27 mouse cellular contexts compared by ENCODE assay signal in genomic region chr4:133291255-133291654, GRCm38 (mm10). TPM values are rescaled to one million over a fixed set of nuclear protein-coding genes. Genes with fewer than 3 reads are reported as not detected.
A peak's percentile ranks its signal among the peaks of the same experiment; 100 is the strongest.
DNase-seq lines count a peak whose midpoint lies in the region; ATAC-seq and TF ChIP-seq lines count a peak whose summit lies in the region.
"Had no signal": no experiment of that assay in that cellular context is flagged by ENCODE, and none has a peak within 500 bp of the region (broad histone marks: within the 10 kb centered on the region; RNA-seq: fewer than 3 reads in every experiment).

No protein-coding gene starts in this region.

- no peak for TF ChIP-seq EP300 in liver, postnatal 0 days (IDR thresholded peaks at IDR 0.05; ENCODE audit: low read depth)

- H3K4me2 ChIP-seq in liver, embryonic 12.5 days: no peak overlapping the region
- H3K4me2 ChIP-seq in liver, postnatal 0 days (ENCODE audit: low read depth, low read length): no peak overlapping the region
- H3K4me2 ChIP-seq: embryonic facial prominence, embryonic 12.5 days; embryonic facial prominence, embryonic 15.5 days; forebrain, embryonic 13.5 days; heart, embryonic 11.5 days; heart, embryonic 15.5 days; hindbrain, embryonic 13.5 days had no signal

- no peak overlapping the region for H3K27ac ChIP-seq in liver, embryonic 12.5 days
- no peak overlapping the region for H3K27ac ChIP-seq in liver, postnatal 0 days (ENCODE audit: low read depth)
- H3K27ac ChIP-seq: embryonic facial prominence, embryonic 12.5 days; embryonic facial prominence, embryonic 15.5 days; forebrain, embryonic 10.5 days; forebrain, embryonic 13.5 days; heart, embryonic 15.5 days; hindbrain, embryonic 10.5 days; hindbrain, embryonic 13.5 days had no signal

- peaks cover 31% of the 10 kb centered on the region for H3K36me3 ChIP-seq in liver, embryonic 12.5 days
- peaks cover 29% of the 10 kb centered on the region for H3K36me3 ChIP-seq in liver, postnatal 0 days (replicated peaks; ENCODE audit: insufficient read depth, low read length)

- intact Hi-C loops in left cerebral cortex, postnatal 4 days (cut with DNase I): loop anchor here (10.0 kb wide), 1 partner anchor 346 kb away; no protein-coding TSS in a partner anchor

- peaks cover 4% of the 10 kb centered on the region for H3K27me3 ChIP-seq in liver, embryonic 12.5 days (replicated peaks)
- no peaks in the 10 kb centered on the region for H3K27me3 ChIP-seq in liver, postnatal 0 days (ENCODE audit: insufficient read depth, low read length)
- H3K27me3 ChIP-seq: embryonic facial prominence, embryonic 15.5 days; forebrain, embryonic 13.5 days; heart, embryonic 15.5 days had no signal

- WGBS in liver, embryonic 12.5 days (ENCODE audit: insufficient replicate concordance): 56% methylated on average over 1 of the region's 1 CpGs
- WGBS in liver, postnatal 0 days (ENCODE audit: insufficient replicate concordance): 66% methylated on average over 1 of the region's 1 CpGs

- no peaks in the 10 kb centered on the region for H3K9me3 ChIP-seq in liver, embryonic 12.5 days (replicated peaks)
- no peaks in the 10 kb centered on the region for H3K9me3 ChIP-seq in liver, postnatal 0 days (ENCODE audit: low read length)
- H3K9me3 ChIP-seq: embryonic facial prominence, embryonic 12.5 days; embryonic facial prominence, embryonic 15.5 days; forebrain, embryonic 10.5 days; forebrain, embryonic 13.5 days; heart, embryonic 15.5 days; hindbrain, embryonic 10.5 days; hindbrain, embryonic 13.5 days had no signal

- H3K9ac ChIP-seq in liver, embryonic 12.5 days: no peak overlapping the region
- H3K9ac ChIP-seq in liver, postnatal 0 days (replicated peaks): no peak overlapping the region
- H3K9ac ChIP-seq: embryonic facial prominence, embryonic 12.5 days; embryonic facial prominence, embryonic 15.5 days; forebrain, embryonic 13.5 days; heart, embryonic 15.5 days; hindbrain, embryonic 13.5 days had no signal

- no peak for TF ChIP-seq CTCF in liver, postnatal 0 days (IDR thresholded peaks at IDR 0.05; ENCODE audit: low read depth)

- ATAC-seq in liver, embryonic 12.5 days: peak; percentile 65; the same call in 1 of the 2 replicates
- ATAC-seq in liver, postnatal 0 days: no peak
- 0 out of 2 replicates have a peak, but pooled peaks have one; percentile 40 for ATAC-seq in megakaryocyte-erythroid progenitor cell, adult 5-6 weeks (replicated peaks; ENCODE audit: low FRiP score, low TSS enrichment, poor library complexity, severe bottlenecking)
- ATAC-seq: activated CD4-positive, CD25-positive, alpha-beta regulatory T cell, adult 4 months; forebrain, embryonic 13.5 days; forebrain, embryonic 16.5 days; hindbrain, embryonic 16.5 days had no signal

- no peak overlapping the region for H3K4me3 ChIP-seq in liver, embryonic 12.5 days
- no peak overlapping the region for H3K4me3 ChIP-seq in liver, postnatal 0 days (ENCODE audit: low read depth, low read length)
- H3K4me3 ChIP-seq: embryonic facial prominence, embryonic 12.5 days; embryonic facial prominence, embryonic 15.5 days; forebrain, embryonic 10.5 days; forebrain, embryonic 13.5 days; heart, embryonic 15.5 days; hindbrain, embryonic 10.5 days; hindbrain, embryonic 13.5 days had no signal

- no peak for DNase-seq in liver, postnatal 0 days
- peak; percentile 53 for DNase-seq in c-Kit-negative CD71-positive TER-119-positive erythroid progenitor cells, embryonic 14.5 days (ENCODE audit: low read depth, low spot score)
- peak; percentile 63 for DNase-seq in c-Kit-positive CD71-positive TER-119-positive erythroid progenitor cells, embryonic 14.5 days (ENCODE audit: low spot score)
- no peak for DNase-seq in left cerebral cortex, postnatal 4 days
- DNase-seq: adrenal gland, adult 8-10 months; adrenal gland, postnatal 25 days; cerebellum, adult 11 months; cerebellum, adult 2 months; cerebellum, adult 9-11 months; cerebellum, postnatal 25 days; gastrocnemius, postnatal 10 days; gastrocnemius, postnatal 36 days; heart, postnatal 10 days; heart, postnatal 36 days had no signal

- peaks cover 38% of the 10 kb centered on the region for H3K4me1 ChIP-seq in liver, embryonic 12.5 days
- peaks cover 9% of the 10 kb centered on the region for H3K4me1 ChIP-seq in liver, postnatal 0 days (ENCODE audit: insufficient read depth)

RNA-seq across cellular contexts. Expression of gene Tmem222, which starts 13.7 kb away (rescaled TPM):
- 47.6 and 48.4 TPM in 2 replicates for polyA plus RNA-seq in liver, embryonic 12.5 days (2016; fragmentation: Nextera tagmentation; extraction: Ambion mirVana)
- polyA plus RNA-seq in liver, postnatal 0 days (2015; fragmentation: Nextera tagmentation; extraction: Ambion mirVana): 29.6 and 30.8 TPM in 2 replicates
- 38.1 and 66.4 TPM in 2 replicates for total RNA-seq in megakaryocyte-erythroid progenitor cell, adult 5-6 weeks (2014; fragmentation: Nextera tagmentation)
- 18.2 and 19.2 TPM in 2 replicates for total RNA-seq in megakaryocyte-erythroid progenitor cell, adult 5-6 weeks (2017)
- 10 to 100 TPM; 73.7 to 74.9 TPM for total RNA-seq in left cerebral cortex, postnatal 4 days (2021)

RNA-seq across cellular contexts. Expression of gene Sytl1, which starts 28.3 kb away (rescaled TPM):
- polyA plus RNA-seq in liver, embryonic 12.5 days (2016; fragmentation: Nextera tagmentation; extraction: Ambion mirVana): 0.37 and 0.46 TPM in 2 replicates
- 1.0 and 1.3 TPM in 2 replicates for polyA plus RNA-seq in liver, postnatal 0 days (2015; fragmentation: Nextera tagmentation; extraction: Ambion mirVana)
- 0.44 and 1.6 TPM in 2 replicates for total RNA-seq in megakaryocyte-erythroid progenitor cell, adult 5-6 weeks (2014; fragmentation: Nextera tagmentation)
- total RNA-seq in megakaryocyte-erythroid progenitor cell, adult 5-6 weeks (2017): 1.9 TPM in 1 of 2 replicates, not detected in the other
- total RNA-seq in left cerebral cortex, postnatal 4 days (2021): under 1 TPM; 0.42 to 0.44 TPM

RNA-seq across cellular contexts. Expression of gene Map3k6, which starts 50.6 kb away (rescaled TPM):
- polyA plus RNA-seq in liver, embryonic 12.5 days (2016; fragmentation: Nextera tagmentation; extraction: Ambion mirVana): 2.8 and 3.6 TPM in 2 replicates
- 1.2 and 1.3 TPM in 2 replicates for polyA plus RNA-seq in liver, postnatal 0 days (2015; fragmentation: Nextera tagmentation; extraction: Ambion mirVana)
- 10.6 and 15.9 TPM in 2 replicates for total RNA-seq in megakaryocyte-erythroid progenitor cell, adult 5-6 weeks (2014; fragmentation: Nextera tagmentation)
- 6.9 and 7.0 TPM in 2 replicates for total RNA-seq in megakaryocyte-erythroid progenitor cell, adult 5-6 weeks (2017)
- 1 to 10 TPM; 3.0 to 3.3 TPM for total RNA-seq in left cerebral cortex, postnatal 4 days (2021)

Comparison
In these comparisons a context has a peak if more than half of its experiments do, and no peak if none do; other contexts are left out.
1. DNase-seq: peak in c-Kit-negative CD71-positive TER-119-positive erythroid progenitor cells, embryonic 14.5 days (single experiment) and c-Kit-positive CD71-positive TER-119-positive erythroid progenitor cells, embryonic 14.5 days (single experiment); none in liver, postnatal 0 days (single experiment) and left cerebral cortex, postnatal 4 days (single experiment).